Mouse (Mus musculus): Measurements from ENCODE around the gene Prkce. TPM values are rescaled to one million over a fixed set of nuclear protein-coding genes. Genes with fewer than 3 reads are reported as not detected.

The Prkce gene
- total RNA-seq, 1 experiment, result 1.7 TPM

- TF ChIP-seq ZC3H11A (IDR thresholded peaks at IDR 0.05; ENCODE audit: borderline replicate concordance, low read depth, low read length), result no peak
- TF ChIP-seq HCFC1 (IDR thresholded peaks at IDR 0.05; ENCODE audit: borderline replicate concordance, insufficient read depth, low read length), result no peak
- TF ChIP-seq MAFK (IDR thresholded peaks at IDR 0.05; ENCODE audit: insufficient read depth, low read depth, low read length), result no peak
- Histone ChIP-seq H3K27ac (ENCODE audit: insufficient read depth, low read depth, low read length, poor library complexity, severe bottlenecking) (no peak overlapping the region), H3K36me3 (ENCODE audit: control insufficient read depth, insufficient read depth, low read length, poor library complexity, severe bottlenecking) (peaks cover 23% of the 10 kb centered on the region), H3K9ac (ENCODE audit: insufficient read depth, low read depth, low read length, poor library complexity, severe bottlenecking) (no peak overlapping the region), H3K9me3 (ENCODE audit: control insufficient read depth, insufficient read depth, low read depth, low read length) (no peaks in the 10 kb centered on the region), H3K4me1 (ENCODE audit: control insufficient read depth in 2 of 2, insufficient read depth in 2 of 2, low read length in 2 of 2, poor library complexity in 1 of 2) (peaks cover 2 to 10% of the 10 kb centered on the region in 2 experiments; a peak in 3 of 4 replicates), H3K4me3 (ENCODE audit: insufficient read depth in 1 of 2, low read depth in 1 of 2, low read length in 2 of 2, poor library complexity in 1 of 2, severe bottlenecking in 1 of 2) (no peak overlapping the region)
- in situ Hi-C loops (cut with MboI; ENCODE audit: low sequenced_read_pairs in 2 of 2, unreplicated experiment in 2 of 2), result no loop called here
- no peak for DNase-seq (ENCODE audit: low read depth, low spot score)
These were observed 35.1 kb upstream of the Prkce start for GRCm38 (mm10) chr17:86132534-86132933.

- no peak for DNase-seq (ENCODE audit: low read depth, low spot score)
- TF ChIP-seq HCFC1 (IDR thresholded peaks at IDR 0.05; ENCODE audit: borderline replicate concordance, insufficient read depth, low read length), result no peak
- TF ChIP-seq ZNF384 (IDR thresholded peaks at IDR 0.05; ENCODE audit: low read depth, low read length), result no peak
- TF ChIP-seq ZC3H11A (IDR thresholded peaks at IDR 0.05; ENCODE audit: borderline replicate concordance, low read depth, low read length), result no peak
- no peak for TF ChIP-seq MAFK (IDR thresholded peaks at IDR 0.05; ENCODE audit: insufficient read depth, low read depth, low read length)
- no peak for TF ChIP-seq CHD2 (IDR thresholded peaks at IDR 0.05; ENCODE audit: low read depth, low read length)
- Histone ChIP-seq H3K4me3 (ENCODE audit: insufficient read depth in 1 of 2, low read depth in 1 of 2, low read length in 2 of 2, poor library complexity in 1 of 2, severe bottlenecking in 1 of 2) (no peak overlapping the region), H3K36me3 (ENCODE audit: control insufficient read depth, insufficient read depth, low read length, poor library complexity, severe bottlenecking) (peaks cover 30% of the 10 kb centered on the region), H3K9me3 (ENCODE audit: control insufficient read depth, insufficient read depth, low read depth, low read length) (no peaks in the 10 kb centered on the region), H3K27ac (ENCODE audit: insufficient read depth, low read depth, low read length, poor library complexity, severe bottlenecking) (no peak overlapping the region), H3K4me1 (ENCODE audit: control insufficient read depth in 2 of 2, insufficient read depth in 2 of 2, low read length in 2 of 2, poor library complexity in 1 of 2) (peaks cover 2 to 10% of the 10 kb centered on the region in 2 experiments; a peak in 3 of 4 replicates), H3K9ac (ENCODE audit: insufficient read depth, low read depth, low read length, poor library complexity, severe bottlenecking) (no peak overlapping the region; the same call in 1 of the 2 replicates)
- in situ Hi-C loops (cut with MboI; ENCODE audit: low sequenced_read_pairs in 2 of 2, unreplicated experiment in 2 of 2), result no loop called here
These were observed 33.1 kb upstream of the Prkce start for GRCm38 (mm10) chr17:86134461-86134860.

- no peak overlapping the region for H3K4me3 ChIP-seq (ENCODE audit: insufficient read depth in 1 of 2, low read depth in 1 of 2, low read length in 2 of 2, poor library complexity in 1 of 2, severe bottlenecking in 1 of 2)
- H3K27ac ChIP-seq (ENCODE audit: insufficient read depth, low read depth, low read length, poor library complexity, severe bottlenecking), result peak overlapping the region; percentile 44; the same call in 1 of the 2 replicates
- peaks cover 2 to 10% of the 10 kb centered on the region in 2 experiments; a peak in 3 of 4 replicates for H3K4me1 ChIP-seq (ENCODE audit: control insufficient read depth in 2 of 2, insufficient read depth in 2 of 2, low read length in 2 of 2, poor library complexity in 1 of 2)
- no peaks in the 10 kb centered on the region for H3K9me3 ChIP-seq (ENCODE audit: control insufficient read depth, insufficient read depth, low read depth, low read length)
- no peak overlapping the region for H3K9ac ChIP-seq (ENCODE audit: insufficient read depth, low read depth, low read length, poor library complexity, severe bottlenecking)
- peaks cover 33% of the 10 kb centered on the region for H3K36me3 ChIP-seq (ENCODE audit: control insufficient read depth, insufficient read depth, low read length, poor library complexity, severe bottlenecking)
- TF ChIP-seq ZNF384 (IDR thresholded peaks at IDR 0.05; ENCODE audit: low read depth, low read length) (no peak), ZC3H11A (IDR thresholded peaks at IDR 0.05; ENCODE audit: borderline replicate concordance, low read depth, low read length) (no peak), CHD2 (IDR thresholded peaks at IDR 0.05; ENCODE audit: low read depth, low read length) (no peak), MAFK (IDR thresholded peaks at IDR 0.05; ENCODE audit: insufficient read depth, low read depth, low read length) (no peak), HCFC1 (IDR thresholded peaks at IDR 0.05; ENCODE audit: borderline replicate concordance, insufficient read depth, low read length) (no peak)
- DNase-seq (ENCODE audit: low read depth, low spot score), result no peak
- in situ Hi-C loops (cut with MboI; ENCODE audit: low sequenced_read_pairs in 2 of 2, unreplicated experiment in 2 of 2), result no loop called here
These were observed 31.8 kb upstream of the Prkce start for GRCm38 (mm10) chr17:86135835-86136234.

- Histone ChIP-seq H3K4me1 (ENCODE audit: control insufficient read depth in 2 of 2, insufficient read depth in 2 of 2, low read length in 2 of 2, poor library complexity in 1 of 2) (peaks cover 3 to 12% of the 10 kb centered on the region in 2 experiments; a peak in 3 of 4 replicates), H3K27ac (ENCODE audit: insufficient read depth, low read depth, low read length, poor library complexity, severe bottlenecking) (peak overlapping the region; percentile 65; the same call in 1 of the 2 replicates), H3K36me3 (ENCODE audit: control insufficient read depth, insufficient read depth, low read length, poor library complexity, severe bottlenecking) (peaks cover 4% of the 10 kb centered on the region; the same call in 1 of the 2 replicates), H3K9ac (ENCODE audit: insufficient read depth, low read depth, low read length, poor library complexity, severe bottlenecking) (peak overlapping the region; percentile 84), H3K9me3 (ENCODE audit: control insufficient read depth, insufficient read depth, low read depth, low read length) (no peaks in the 10 kb centered on the region), H3K4me3 (ENCODE audit: insufficient read depth in 1 of 2, low read depth in 1 of 2, low read length in 2 of 2, poor library complexity in 1 of 2, severe bottlenecking in 1 of 2) (peak overlapping the region; percentile 97)
- TF ChIP-seq ZNF384 (IDR thresholded peaks at IDR 0.05; ENCODE audit: low read depth, low read length) (no peak), MAFK (IDR thresholded peaks at IDR 0.05; ENCODE audit: insufficient read depth, low read depth, low read length) (no peak), CHD2 (IDR thresholded peaks at IDR 0.05; ENCODE audit: low read depth, low read length) (no peak), ZC3H11A (IDR thresholded peaks at IDR 0.05; ENCODE audit: borderline replicate concordance, low read depth, low read length) (no peak), HCFC1 (IDR thresholded peaks at IDR 0.05; ENCODE audit: borderline replicate concordance, insufficient read depth, low read length) (no peak)
- in situ Hi-C loops (cut with MboI; ENCODE audit: low sequenced_read_pairs in 2 of 2, unreplicated experiment in 2 of 2), result no loop called here
- DNase-seq (ENCODE audit: low read depth, low spot score), result no peak
These were observed 23.0 kb upstream of the Prkce start for GRCm38 (mm10) chr17:86144537-86145078.
